7 mouse cellular contexts compared by ENCODE assay signal in genomic region chr2:83812483-83813272, GRCm38 (mm10). TPM values are rescaled to one million over a fixed set of nuclear protein-coding genes. Genes with fewer than 3 reads are reported as not detected.
DNase-seq lines count a peak whose midpoint lies in the region; ATAC-seq and TF ChIP-seq lines count a peak whose summit lies in the region.

Gene Fam171b (plus strand): TSS chr2:83812636.

- H3K27ac ChIP-seq in limb, embryonic 10.5 days = peak within 1 kb of the TSS; percentile 94
- peak within 1 kb of the TSS; percentile 97 for H3K27ac ChIP-seq in midbrain, embryonic 12.5 days (replicated peaks)
- H3K27ac ChIP-seq in small intestine, adult 2 months (ENCODE audit: insufficient read depth, low read depth, low read length) = no peak within 1 kb of the TSS

- H3K27me3 ChIP-seq in limb, embryonic 10.5 days (ENCODE audit: low read depth, poor library complexity, severe bottlenecking) = no peaks in the 10 kb centered on the region
- H3K27me3 ChIP-seq in midbrain, embryonic 12.5 days = 0 out of 2 replicates have a peak, but pooled peaks cover 3% of the 10 kb centered on the region
- peaks cover 13% of the 10 kb centered on the region for H3K27me3 ChIP-seq in small intestine, adult 2 months (ENCODE audit: control insufficient read depth, insufficient read depth, low read length)

- TF ChIP-seq CTCF in small intestine, adult 2 months (IDR thresholded peaks at IDR 0.05; ENCODE audit: extremely low read depth, insufficient read length, insufficient replicate concordance, low read depth, low read length) = no peak

- under 1% methylated on average over 63 of the region's 63 CpGs for WGBS in limb, embryonic 10.5 days
- under 1% methylated on average over 60 of the region's 63 CpGs for WGBS in midbrain, embryonic 12.5 days
- under 1% methylated on average over 63 of the region's 63 CpGs for WGBS in small intestine, adult 2 months

- peaks cover 21% of the 10 kb centered on the region for H3K4me1 ChIP-seq in limb, embryonic 10.5 days
- peaks cover 22% of the 10 kb centered on the region for H3K4me1 ChIP-seq in midbrain, embryonic 12.5 days
- H3K4me1 ChIP-seq in small intestine, adult 2 months (ENCODE audit: control insufficient read depth, insufficient read depth, insufficient read length, low read length) = peaks cover 2% of the 10 kb centered on the region; the same call in 1 of the 2 replicates

- no peaks in the 10 kb centered on the region for H3K9me3 ChIP-seq in limb, embryonic 10.5 days (replicated peaks)
- H3K9me3 ChIP-seq in midbrain, embryonic 12.5 days = no peaks in the 10 kb centered on the region

- H3K9ac ChIP-seq in midbrain, embryonic 12.5 days (replicated peaks) = peak within 1 kb of the TSS; percentile 97

- no peaks in the 10 kb centered on the region for H3K36me3 ChIP-seq in limb, embryonic 10.5 days
- H3K36me3 ChIP-seq in midbrain, embryonic 12.5 days = no peaks in the 10 kb centered on the region
- no peaks in the 10 kb centered on the region for H3K36me3 ChIP-seq in small intestine, adult 2 months (ENCODE audit: control insufficient read depth, insufficient read depth, low read length)

- ATAC-seq in midbrain, embryonic 12.5 days (ENCODE audit: low FRiP score, low read depth) = peak; percentile 97

- H3K4me2 ChIP-seq in midbrain, embryonic 12.5 days (replicated peaks) = peak within 1 kb of the TSS; percentile 65

- 0 out of 2 replicates have a peak, but pooled peaks have one; percentile 10 for TF ChIP-seq POLR2A in small intestine, adult 2 months (IDR thresholded peaks at IDR 0.05; ENCODE audit: low read depth, low read length)

- H3K4me3 ChIP-seq in limb, embryonic 10.5 days = peak within 1 kb of the TSS; percentile 76
- H3K4me3 ChIP-seq in midbrain, embryonic 12.5 days = peak within 1 kb of the TSS; percentile 76
- H3K4me3 ChIP-seq in small intestine, adult 2 months (ENCODE audit: low read depth, low read length) = peak within 1 kb of the TSS; percentile 76

- DNase-seq in adrenal gland, adult 2 months = peak; percentile 82
- peak; percentile 66 for DNase-seq in embryo, embryonic 11.5 days (ENCODE audit: low read depth, low spot score)
- peak; percentile 98 for DNase-seq in heart, adult 11 months
- DNase-seq in kidney, adult 11 months = peak; percentile 20
- DNase-seq in limb, embryonic 10.5 days (ENCODE audit: low spot score) = peak; percentile 88

RNA-seq across cellular contexts. Expression of gene Fam171b, which starts in this region (rescaled TPM):
- total RNA-seq in adrenal gland, adult 2 months (2021) = 1 to 10 TPM; 4.2 to 5.9 TPM
- 1.0 and 1.3 TPM in 2 replicates for polyA plus RNA-seq in adrenal gland, adult 2 months (2012; rRNA removed)
- 9.5 and 15.4 TPM in 2 replicates for polyA plus RNA-seq in limb, embryonic 10.5 days (2016; fragmentation: Nextera tagmentation; extraction: Ambion mirVana)
- polyA plus RNA-seq in midbrain, embryonic 12.5 days (2016; fragmentation: Nextera tagmentation; extraction: Ambion mirVana) = 62.9 and 66.2 TPM in 2 replicates
- 0.14 and 0.39 TPM in 2 replicates for polyA plus RNA-seq in small intestine, adult 2 months (2012; rRNA removed)

Comparison
In these comparisons a context has a peak if more than half of its experiments do, and no peak if none do; other contexts are left out.
1. DNase-seq: peak in every context shown above with its lines; median percentile 98 in heart, adult 11 months; 88 in limb, embryonic 10.5 days; 82 in adrenal gland, adult 2 months; 66 in embryo, embryonic 11.5 days; 20 in kidney, adult 11 months.